Mouse (Mus musculus) MEL (cell line): Measurements from ENCODE around the gene Mfn1. TPM values are rescaled to one million over a fixed set of nuclear protein-coding genes. Genes with fewer than 3 reads are reported as not detected.

Experiments
- DNase-seq: peaks from one replicate; pipeline ENCODE4 v3.0.0; 2011; ENCODE audit warnings: low read depth, low spot score
- H3K27ac ChIP-seq: 2 replicates; pipeline ENCODE4 v1.5.1; 2012; ENCODE audit warnings: low read depth, mild to moderate bottlenecking, control low read depth, low read length, moderate library complexity; ENCODE audit not compliant: control insufficient read depth
- H3K27me3 ChIP-seq, 2 experiments: fragments of 150-350 bp in 1 of 2; sonication (generic) in 1 of 2; 2 replicates each; pipeline ENCODE4 v1.6.1; 2012; ENCODE audit warnings: low read length in 2 of 2, mild to moderate bottlenecking in 2 of 2, improper control_type of control experiment in 1 of 2, moderate library complexity in 1 of 2; ENCODE audit not compliant: insufficient read depth in 2 of 2, control insufficient read depth in 1 of 2
- H3K36me3 ChIP-seq, 2 experiments: 2 replicates each; pipeline ENCODE4 v1.6.1; 2012 to 2014; ENCODE audit warnings: low read length in 2 of 2, improper control_type of control experiment in 1 of 2, inconsistent platforms in 1 of 2, mild to moderate bottlenecking in 1 of 2; ENCODE audit not compliant: insufficient read depth in 2 of 2, control insufficient read depth in 1 of 2
- H3K4me1 ChIP-seq, 2 experiments: fragments of 150-350 bp in 1 of 2; sonication (generic) in 1 of 2; 2 replicates each; pipeline ENCODE4 v1.6.1; 2012; ENCODE audit warnings: low read length in 2 of 2, improper control_type of control experiment in 1 of 2, mild to moderate bottlenecking in 1 of 2; ENCODE audit not compliant: insufficient read depth in 2 of 2, control insufficient read depth in 1 of 2
- H3K4me3 ChIP-seq, 2 experiments: fragments of 150-350 bp in 1 of 2; sonication (generic) in 1 of 2; 2 replicates each; pipeline ENCODE4 v1.5.1; 2012; ENCODE audit warnings: low read depth in 2 of 2, low read length in 2 of 2, mild to moderate bottlenecking in 2 of 2, moderate library complexity in 2 of 2, control low read depth in 1 of 2, improper control_type of control experiment in 1 of 2; ENCODE audit not compliant: control insufficient read depth in 1 of 2, insufficient read depth in 1 of 2
- H3K79me2 ChIP-seq: 2 replicates; pipeline ENCODE4 v1.6.1; 2012; ENCODE audit warnings: mild to moderate bottlenecking, low read length, moderate library complexity; ENCODE audit not compliant: control insufficient read depth, poor library complexity, insufficient read depth
- H3K9ac ChIP-seq: 2 replicates; pipeline ENCODE4 v1.6.1; 2012; ENCODE audit warnings: low read depth, mild to moderate bottlenecking, control low read depth, low read length, moderate library complexity; ENCODE audit not compliant: control insufficient read depth, poor library complexity, severe bottlenecking
- H3K9me3 ChIP-seq: fragments of 150-350 bp; sonication (generic); replicated peaks from 2 replicates; pipeline ENCODE4 v1.6.1; 2012; ENCODE audit warnings: mild to moderate bottlenecking, low read length, improper control_type of control experiment, moderate library complexity; ENCODE audit not compliant: insufficient read depth
- CHD2 ChIP-seq: IDR thresholded peaks from 2 replicates; pipeline ENCODE4 v1.6.1; 2011; ENCODE audit warnings: low read length, improper control_type of control experiment
- CTCF ChIP-seq, 3 experiments: IDR thresholded peaks in 2 of 3; conservative IDR thresholded peaks in 1 of 3; 2 replicates each; pipeline ENCODE4 v1.5.1; 2011 to 2012; ENCODE audit warnings: low read length in 3 of 3, low read depth in 2 of 3, mild to moderate bottlenecking in 2 of 3, improper control_type of control experiment in 1 of 3, inconsistent platforms in 1 of 3, mixed read lengths in 1 of 3, moderate library complexity in 1 of 3; ENCODE audit not compliant: control insufficient read depth in 1 of 3, insufficient read depth in 1 of 3, poor library complexity in 1 of 3, severe bottlenecking in 1 of 3
- ELF1 ChIP-seq: IDR thresholded peaks from 2 replicates; pipeline ENCODE4 v1.6.1; 2014; ENCODE audit warnings: low read depth, mild to moderate bottlenecking, inconsistent platforms, low read length, improper control_type of control experiment, moderate library complexity
- EP300 ChIP-seq, 2 experiments: IDR thresholded peaks; 2 replicates each; pipeline ENCODE4 v1.6.1; 2011; ENCODE audit warnings: improper control_type of control experiment in 2 of 2, low read length in 2 of 2, low read depth in 1 of 2, mild to moderate bottlenecking in 1 of 2
- HCFC1 ChIP-seq: IDR thresholded peaks from 2 replicates; pipeline ENCODE4 v1.6.1; 2012; ENCODE audit warnings: low read depth, mild to moderate bottlenecking, inconsistent platforms, low read length, improper control_type of control experiment, moderate library complexity
- MXI1 ChIP-seq: IDR thresholded peaks from 2 replicates; pipeline ENCODE4 v1.6.1; 2011; ENCODE audit warnings: mild to moderate bottlenecking, low read depth, low read length, improper control_type of control experiment
- MYB ChIP-seq: IDR thresholded peaks from 2 replicates; pipeline ENCODE4 v1.6.1; 2011; ENCODE audit warnings: mild to moderate bottlenecking, low read depth, low read length, improper control_type of control experiment
- MYC ChIP-seq: IDR thresholded peaks from 2 replicates; pipeline ENCODE4 v1.6.1; 2011; ENCODE audit warnings: low read depth, mild to moderate bottlenecking, low read length, improper control_type of control experiment, moderate library complexity
- NELFE ChIP-seq: IDR thresholded peaks from 2 replicates; pipeline ENCODE4 v1.6.1; 2011; ENCODE audit warnings: low read depth, low read length, improper control_type of control experiment
- NRF1 ChIP-seq: IDR thresholded peaks from 2 replicates; pipeline ENCODE4 v1.6.1; 2014; ENCODE audit warnings: low read depth, mild to moderate bottlenecking, inconsistent platforms, low read length, improper control_type of control experiment, moderate library complexity; ENCODE audit not compliant: poor library complexity, insufficient read depth, severe bottlenecking
- POLR2A ChIP-seq, 2 experiments: IDR thresholded peaks; 2 replicates each; pipeline ENCODE4 v1.6.1; 2011 to 2012; ENCODE audit warnings: low read length in 2 of 2, mild to moderate bottlenecking in 2 of 2, control low read depth in 1 of 2, improper control_type of control experiment in 1 of 2, low read depth in 1 of 2, moderate library complexity in 1 of 2; ENCODE audit not compliant: control insufficient read depth in 1 of 2, insufficient read depth in 1 of 2, poor library complexity in 1 of 2
- POLR2AphosphoS2 ChIP-seq: IDR thresholded peaks from 2 replicates; pipeline ENCODE4 v1.6.1; 2011; ENCODE audit warnings: low read length, improper control_type of control experiment
- POLR2AphosphoS5 ChIP-seq: IDR thresholded peaks from 2 replicates; pipeline ENCODE4 v1.6.1; 2012; ENCODE audit warnings: low read depth, borderline replicate concordance, mild to moderate bottlenecking, inconsistent platforms, low read length, moderate library complexity, mixed read lengths
- RCOR1 ChIP-seq: IDR thresholded peaks from 2 replicates; pipeline ENCODE4 v1.6.1; 2012; ENCODE audit warnings: low read depth, mild to moderate bottlenecking, inconsistent platforms, low read length, improper control_type of control experiment
- SMC3 ChIP-seq: IDR thresholded peaks from 2 replicates; pipeline ENCODE4 v1.6.1; 2011; ENCODE audit warnings: low read depth, low read length, improper control_type of control experiment
- TAL1 ChIP-seq: IDR thresholded peaks from 2 replicates; pipeline ENCODE4 v1.6.1; 2012; ENCODE audit warnings: mild to moderate bottlenecking, inconsistent platforms, low read length, moderate library complexity, mixed read lengths
- TBP ChIP-seq: IDR thresholded peaks from 2 replicates; pipeline ENCODE4 v1.8.0; 2011; ENCODE audit warnings: low read depth, low read length, improper control_type of control experiment
- TCF12 ChIP-seq: IDR thresholded peaks from 2 replicates; pipeline ENCODE4 v1.6.1; 2014; ENCODE audit warnings: low read depth, mild to moderate bottlenecking, inconsistent platforms, low read length, improper control_type of control experiment, moderate library complexity
- UBTF ChIP-seq: IDR thresholded peaks from 2 replicates; pipeline ENCODE4 v1.6.1; 2012; ENCODE audit warnings: low read depth, mild to moderate bottlenecking, inconsistent platforms, low read length, improper control_type of control experiment, moderate library complexity, borderline replicate concordance; ENCODE audit not compliant: insufficient read depth
- USF1 ChIP-seq: IDR thresholded peaks from 2 replicates; pipeline ENCODE4 v1.6.1; 2014; ENCODE audit warnings: low read depth, mild to moderate bottlenecking, inconsistent platforms, low read length, improper control_type of control experiment, moderate library complexity
- ZC3H11A ChIP-seq: IDR thresholded peaks from 2 replicates; pipeline ENCODE4 v1.6.1; 2012; ENCODE audit warnings: low read depth, mild to moderate bottlenecking, inconsistent platforms, low read length, improper control_type of control experiment
- ZKSCAN1 ChIP-seq: IDR thresholded peaks from 2 replicates; pipeline ENCODE4 v1.6.1; 2012; ENCODE audit warnings: low read depth, mild to moderate bottlenecking, inconsistent platforms, low read length, improper control_type of control experiment, moderate library complexity
- ZMIZ1 ChIP-seq: IDR thresholded peaks from 2 replicates; pipeline ENCODE4 v1.6.1; 2012; ENCODE audit warnings: low read depth, mild to moderate bottlenecking, inconsistent platforms, low read length, improper control_type of control experiment, moderate library complexity
- ZNF384 ChIP-seq: IDR thresholded peaks from 2 replicates; pipeline ENCODE4 v1.6.1; 2012; ENCODE audit warnings: low read depth, mild to moderate bottlenecking, inconsistent platforms, low read length, improper control_type of control experiment
- polyA plus RNA-seq, 2 experiments: library from polyadenylated mRNA; stranded (reverse) in 1 of 2; unstranded in 1 of 2; fragments of >175 nt in 1 of 2; fragments of >200 nt in 1 of 2; gene quantifications; 2 replicates each; pipeline versions ENCODE4 v1.2.1 to v1.2.4; 2012; ENCODE audit warnings: low replicate concordance in 2 of 2, low read depth in 1 of 2; ENCODE audit not compliant: insufficient read length in 2 of 2, insufficient read depth in 1 of 2, missing spikeins in 1 of 2
- total RNA-seq: library from RNA; depleted of rRNA; stranded (reverse); fragments of 300-350 nt; gene quantifications from 2 replicates; pipeline ENCODE4 v1.2.3, GENCODE M21; 2012; rRNA removed

Gene Mfn1
- total RNA-seq (20.8 and 25.5 TPM in 2 replicates), polyA plus RNA-seq (10 to 100 TPM in 1 of 2 experiments, not detected in 1; 29.4 TPM)

DNA sequence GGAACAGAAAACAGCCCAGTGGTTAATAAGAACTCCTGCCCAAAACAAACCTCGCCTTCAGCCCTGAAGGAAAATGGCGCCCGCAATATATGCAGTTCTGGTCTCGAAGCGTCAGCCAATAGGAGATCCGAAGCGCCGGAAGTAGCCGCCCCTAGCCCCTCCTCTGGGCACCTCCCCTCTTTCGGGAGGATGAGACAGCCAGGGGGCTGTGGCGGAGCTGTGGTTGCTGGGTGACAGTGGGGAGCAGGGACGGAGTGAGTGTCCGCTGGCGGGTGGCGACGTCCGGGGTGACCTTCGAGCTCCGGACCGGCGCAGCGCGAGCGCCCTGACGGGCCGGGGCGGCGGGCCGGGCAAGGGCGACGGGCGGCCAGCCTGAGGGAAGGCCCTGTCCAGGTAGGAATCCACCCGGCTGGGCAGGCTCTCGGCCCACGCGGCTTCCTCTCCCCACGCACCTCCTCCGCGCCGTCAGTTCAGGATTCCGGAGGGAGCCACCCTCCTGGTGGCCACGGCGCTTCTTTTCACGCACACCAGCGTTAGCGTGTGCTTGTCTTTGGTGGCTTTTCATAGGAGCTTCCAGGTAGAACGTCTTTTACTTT lies at the start of gene Mfn1:
Gene Mfn1, plus strand, starts transcription at position 163 of the 596 bp plus-strand sequence.
- Histone ChIP-seq H3K9me3 (no peaks in the 10 kb centered on the region), H3K79me2 (peaks cover 6% of the 10 kb centered on the region), H3K4me1 (no peaks in the 10 kb centered on the region; a peak in 1 of 4 replicates), H3K27me3 (no peaks in the 10 kb centered on the region), H3K4me3 (peak within 1 kb of the TSS; percentile 82 to 94), H3K27ac (no peak within 1 kb of the TSS), H3K36me3 (peaks cover 0 to 3% of the 10 kb centered on the region in 2 experiments; a peak in 2 of 4 replicates), H3K9ac (peak within 1 kb of the TSS; percentile 86)
- TF ChIP-seq TCF12 = peak; percentile 25; the same call in 1 of the 2 replicates
- 0 out of 2 replicates have a peak, but pooled peaks have one; percentile 9 for TF ChIP-seq NRF1
- peak; percentile 69 for TF ChIP-seq NELFE
- TF ChIP-seq MXI1 = no peak
- peak; percentile 82 for TF ChIP-seq TBP
- TF ChIP-seq POLR2AphosphoS2 = peak; percentile 43; the same call in 1 of the 2 replicates
- TF ChIP-seq TAL1 = no peak
- TF ChIP-seq POLR2A (IDR thresholded peaks at IDR 0.05; ENCODE audit: control insufficient read depth in 1 of 2, insufficient read depth in 1 of 2, low read depth in 1 of 2, low read length in 2 of 2, poor library complexity in 1 of 2) = peak; percentile 45 to 72; a peak in 2 of 4 replicates
- TF ChIP-seq RCOR1 = no peak
- no peak for TF ChIP-seq ZC3H11A
- TF ChIP-seq CHD2 = no peak
- peak; percentile 91 for TF ChIP-seq HCFC1
- TF ChIP-seq ELF1 = peak; percentile 38; the same call in 1 of the 2 replicates
- 0 out of 2 replicates have a peak, but pooled peaks have one; percentile 58 for TF ChIP-seq MYC
- peak; percentile 96 for DNase-seq

DNA sequence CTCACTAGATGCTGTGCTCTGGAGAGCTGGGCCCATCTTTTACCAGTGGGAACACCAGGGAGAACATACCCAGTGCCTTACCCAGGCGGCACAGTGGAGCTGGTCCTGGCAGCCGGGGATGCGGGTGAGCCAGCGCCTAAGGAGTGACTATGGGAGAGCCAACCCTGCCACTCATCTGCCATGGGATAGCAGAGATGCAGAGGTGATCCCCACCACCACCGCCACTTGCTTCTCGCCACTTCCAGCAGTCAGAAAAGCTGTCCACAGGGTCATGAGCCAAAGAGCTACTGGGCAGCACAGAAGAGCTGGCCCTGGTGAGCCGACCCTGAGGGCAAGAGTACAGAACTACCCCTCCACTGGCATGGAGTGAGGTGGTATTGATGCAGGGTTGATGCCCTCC lies 49.3 kb upstream of the Mfn1 start:
- H3K27ac ChIP-seq = no peak overlapping the region
- H3K4me3 ChIP-seq = no peak overlapping the region
- no peaks in the 10 kb centered on the region for H3K9me3 ChIP-seq
- TF ChIP-seq SMC3 (no peak), MYB (no peak), ZKSCAN1 (no peak), ZNF384 (no peak), EP300 (IDR thresholded peaks at IDR 0.05; ENCODE audit: low read depth in 1 of 2, low read length in 2 of 2) (no peak), ELF1 (no peak), TCF12 (no peak), USF1 (no peak), MYC (no peak), NELFE (no peak), POLR2AphosphoS5 (no peak), UBTF (no peak), CTCF (IDR thresholded peaks at IDR 0.05 in 2 of 3, conservative IDR thresholded peaks at IDR 0.05 in 1 of 3; ENCODE audit: control insufficient read depth in 1 of 3, insufficient read depth in 1 of 3, low read depth in 2 of 3, low read length in 3 of 3, poor library complexity in 1 of 3, severe bottlenecking in 1 of 3) (no peak), ZMIZ1 (no peak)
- no peaks in the 10 kb centered on the region for H3K4me1 ChIP-seq
- DNase-seq = no peak
- no peaks in the 10 kb centered on the region for H3K36me3 ChIP-seq
- no peak overlapping the region for H3K9ac ChIP-seq
- H3K27me3 ChIP-seq = peaks cover 0 to 1% of the 10 kb centered on the region in 2 experiments; a peak in 1 of 4 replicates
- H3K79me2 ChIP-seq = no peaks in the 10 kb centered on the region
